Mouse (Mus musculus) lung, adult 2 months (tissue): Measurements from ENCODE around the gene Stat3.

Source experiments
- CTCF ChIP-seq: fragments of 200-500 bp; IDR thresholded peaks from 2 replicates; pipeline ENCODE4 v1.5.1; 2011; ENCODE audit warnings: mild to moderate bottlenecking, low read length, control low read depth; ENCODE audit not compliant: insufficient read depth
- POLR2A ChIP-seq: fragments of 200-500 bp; IDR thresholded peaks from 2 replicates; pipeline ENCODE4 v1.6.1; 2011; ENCODE audit warnings: low read depth, mild to moderate bottlenecking, control low read depth, low read length, borderline replicate concordance; ENCODE audit errors: extremely low read depth

GRCm38 (mm10) chr11:100963647-100964046 lies 24.3 kb upstream of the Stat3 start:
- TF ChIP-seq POLR2A (no peak), CTCF (no peak)
